Mouse (Mus musculus): Measurements from ENCODE around the gene Mtmr12.

DNA sequence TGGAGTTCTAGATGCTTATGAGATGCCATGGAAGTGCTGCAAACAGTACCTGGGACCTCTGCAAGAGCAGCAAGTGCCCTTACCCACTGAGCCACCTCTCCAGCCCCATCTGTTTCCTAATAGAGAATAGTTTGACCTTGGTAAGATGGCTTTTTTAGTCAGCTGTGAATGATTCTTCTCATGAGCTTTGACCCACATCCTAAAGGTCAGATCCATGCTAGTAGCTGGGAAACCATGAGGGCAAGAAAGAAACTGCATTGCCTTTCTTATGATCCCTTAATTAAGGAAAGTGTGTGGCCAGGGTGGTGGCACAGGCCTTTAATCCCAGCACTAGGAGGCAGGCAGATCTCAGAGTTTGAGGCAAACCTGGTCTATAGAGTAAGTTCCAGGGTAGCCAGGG lies 3.0 kb upstream of the Mtmr12 start:
- TF ChIP-seq CTCF (IDR thresholded peaks at IDR 0.05; ENCODE audit: borderline replicate concordance, insufficient read depth, low read depth, low read length) (no peak), POLR2A (IDR thresholded peaks at IDR 0.05; ENCODE audit: borderline replicate concordance, insufficient read depth, low read length) (no peak)
